Mouse (Mus musculus) ES-Bruce4 (cell line): ENCODE measurements at regions not wholly inside any gene's neighbourhood (a gene's known extent, or its start where the extent isn't known, plus 50 kb on each side); places are given as distances from the start of the nearest gene placed in this dataset.

Experiments used
- CTCF ChIP-seq: IDR thresholded peaks from one replicate; pipeline ENCODE4 v1.8.1; 2011; ENCODE audit warnings: low read depth, low read length
- POLR2A ChIP-seq: IDR thresholded peaks from one replicate; pipeline ENCODE4 v1.8.1; 2011; ENCODE audit warnings: low read length; ENCODE audit not compliant: insufficient read depth

GRCm38 (mm10) chr13:60123964-60124363 lies 53.2 kb downstream of the Gas1 start:
- no peak for TF ChIP-seq CTCF
- no peak for TF ChIP-seq POLR2A
